Mouse (Mus musculus) testis, postnatal 14 days (tissue): Measurements from ENCODE around the gene Pecam1.

Experiments used
- DNase-seq: peaks from one replicate; pipeline ENCODE4 v3.0.0; 2021; ENCODE audit warnings: low spot score

Gene Pecam1

GRCm38 (mm10) chr11:106692890-106693289 lies 57.5 kb downstream of the Pecam1 start:
- DNase-seq = peak; percentile 68

- no peak for DNase-seq
Observed at GRCm38 (mm10) chr11:106688375-106688774, 62.1 kb downstream of the Pecam1 start.

GRCm38 (mm10) chr11:106687293-106687692 lies 63.1 kb downstream of the Pecam1 start:
- no peak for DNase-seq

- no peak for DNase-seq
Observed at GRCm38 (mm10) chr11:106684027-106684426, 66.4 kb downstream of the Pecam1 start.

GRCm38 (mm10) chr11:106683345-106683744 lies 67.1 kb downstream of the Pecam1 start:
- no peak for DNase-seq

GRCm38 (mm10) chr11:106681138-106681537 lies 69.3 kb downstream of the Pecam1 start:
- no peak for DNase-seq

- DNase-seq = peak; percentile 40
Observed at GRCm38 (mm10) chr11:106679874-106680273, 70.6 kb downstream of the Pecam1 start.

- DNase-seq = peak; percentile 32
Observed at GRCm38 (mm10) chr11:106677910-106678591, 72.4 kb downstream of the Pecam1 start.

GRCm38 (mm10) chr11:106677331-106677730 lies 73.1 kb downstream of the Pecam1 start:
- no peak for DNase-seq

GRCm38 (mm10) chr11:106675875-106676274 lies 74.6 kb downstream of the Pecam1 start:
- DNase-seq = no peak

- no peak for DNase-seq
Observed at GRCm38 (mm10) chr11:106675201-106675726, 75.2 kb downstream of the Pecam1 start.

- DNase-seq = peak; percentile 64
Observed at GRCm38 (mm10) chr11:106674612-106675153, 75.7 kb downstream of the Pecam1 start.

- DNase-seq = no peak
Observed at GRCm38 (mm10) chr11:106673727-106674611, 76.5 kb downstream of the Pecam1 start.

- no peak for DNase-seq
Observed at GRCm38 (mm10) chr11:106672919-106673505, 77.4 kb downstream of the Pecam1 start.

- no peak for DNase-seq
Observed at GRCm38 (mm10) chr11:106671801-106672200, 78.6 kb downstream of the Pecam1 start.

GRCm38 (mm10) chr11:106670951-106671478 lies 79.4 kb downstream of the Pecam1 start:
- DNase-seq = no peak

GRCm38 (mm10) chr11:106670266-106670665 lies 80.2 kb downstream of the Pecam1 start:
- DNase-seq = no peak

- DNase-seq = no peak
Observed at GRCm38 (mm10) chr11:106669873-106670173, 80.6 kb downstream of the Pecam1 start.

GRCm38 (mm10) chr11:106669102-106669872 lies 81.1 kb downstream of the Pecam1 start:
- DNase-seq = no peak

GRCm38 (mm10) chr11:106668336-106668735 lies 82.1 kb downstream of the Pecam1 start:
- DNase-seq = no peak

- DNase-seq = no peak
Observed at GRCm38 (mm10) chr11:106667855-106668254, 82.6 kb downstream of the Pecam1 start.
